Mouse (Mus musculus) C2C12 (cell line): Measurements from ENCODE around the gene Sav1.

Experiments
- CTCF ChIP-seq: IDR thresholded peaks from one replicate; pipeline ENCODE4 v1.5.1; 2011; ENCODE audit not compliant: control insufficient read depth, insufficient read depth, insufficient read length
- MAX ChIP-seq: IDR thresholded peaks from one replicate; pipeline ENCODE4 v1.6.1; 2011; ENCODE audit warnings: mild to moderate bottlenecking, control low read depth
- MYOG ChIP-seq: IDR thresholded peaks from one replicate; pipeline ENCODE4 v1.6.1; 2011; ENCODE audit not compliant: control insufficient read depth, insufficient read length; ENCODE audit errors: extremely low read depth

DNA sequence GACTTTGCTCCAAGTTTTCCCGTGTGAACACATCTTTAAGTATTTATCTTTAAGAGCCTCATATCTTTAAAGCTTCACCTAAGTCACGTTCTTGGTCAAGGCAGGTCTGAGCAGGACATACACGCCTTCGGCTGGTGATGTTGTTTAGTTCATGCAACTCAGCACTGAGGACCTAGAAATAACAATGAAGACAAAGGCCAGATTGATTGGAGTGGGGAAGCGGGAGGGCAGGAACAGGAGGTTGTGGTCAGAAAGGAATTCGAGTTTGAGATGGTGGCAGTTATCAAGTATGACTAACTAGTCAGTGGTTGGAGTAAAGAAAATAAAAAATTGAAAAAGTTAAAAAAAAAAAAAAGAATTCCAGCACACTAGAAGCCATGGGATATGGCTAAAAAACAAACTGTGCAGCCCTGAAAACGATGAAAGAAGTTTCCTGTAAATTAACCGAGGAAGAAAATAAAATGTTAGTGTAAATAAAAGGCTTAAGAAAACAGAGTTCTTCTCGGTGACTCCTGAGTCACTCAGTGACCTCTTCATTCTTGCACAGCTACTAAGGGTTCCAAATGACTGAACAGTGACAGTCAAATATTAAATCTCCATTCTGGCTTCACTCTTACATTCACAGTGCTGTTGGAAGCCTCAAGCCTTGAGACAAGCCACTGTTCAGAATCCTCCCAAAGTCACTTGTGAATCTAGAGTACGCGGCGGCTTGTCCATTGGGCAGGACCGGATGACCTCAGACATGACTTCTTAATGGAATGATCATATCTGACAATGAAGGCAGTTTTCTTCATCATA is 11.6 kb upstream of the Sav1 start:
- TF ChIP-seq CTCF (no peak), MYOG (no peak), MAX (no peak)
